Mouse (Mus musculus) midbrain, embryonic 16.5 days (tissue): Measurements from ENCODE around the gene Nckap5l. TPM values are rescaled to one million over a fixed set of nuclear protein-coding genes. Genes with fewer than 3 reads are reported as not detected.

Experiments used
- ATAC-seq: fragments of 200-750 bp; cut with Nextera tagmentation; 2 replicates; pipeline ENCODE4 v1.8.0; 2017; ENCODE audit warnings: moderate TSS enrichment
- H3K27ac ChIP-seq: fragments of 300-500 bp; sonication (generic); 2 replicates; pipeline ENCODE4 v1.5.1; 2014; ENCODE audit warnings: mild to moderate bottlenecking, low read length, mixed read lengths
- H3K27me3 ChIP-seq: fragments of 300-500 bp; sonication (generic); 2 replicates; pipeline ENCODE4 v1.6.1; 2014; ENCODE audit warnings: low read depth, low read length, mixed read lengths; ENCODE audit not compliant: control insufficient read depth, insufficient read depth
- H3K36me3 ChIP-seq: fragments of 300-500 bp; sonication (generic); 2 replicates; pipeline ENCODE4 v1.6.1; 2014; ENCODE audit warnings: mild to moderate bottlenecking, low read length, moderate library complexity, mixed read lengths; ENCODE audit not compliant: control insufficient read depth, insufficient read depth
- H3K4me1 ChIP-seq: fragments of 300-500 bp; sonication (generic); 2 replicates; pipeline ENCODE4 v1.6.1; 2014; ENCODE audit warnings: mild to moderate bottlenecking, low read length, mixed read lengths; ENCODE audit not compliant: control insufficient read depth, insufficient read depth
- H3K4me2 ChIP-seq: fragments of 300-500 bp; sonication (generic); 2 replicates; pipeline ENCODE4 v1.6.1; 2014; ENCODE audit warnings: mild to moderate bottlenecking, low read length, mixed read lengths
- H3K4me3 ChIP-seq: fragments of 300-500 bp; sonication (generic); 2 replicates; pipeline ENCODE4 v1.5.1; 2014; ENCODE audit warnings: low read depth, mild to moderate bottlenecking, low read length, moderate library complexity, mixed read lengths
- H3K9ac ChIP-seq: fragments of 300-500 bp; sonication (generic); 2 replicates; pipeline ENCODE4 v1.6.1; 2014; ENCODE audit warnings: low read depth, low read length, mixed read lengths
- H3K9me3 ChIP-seq: fragments of 300-500 bp; sonication (generic); replicated peaks from 2 replicates; pipeline ENCODE4 v1.6.1; 2014; ENCODE audit warnings: mild to moderate bottlenecking, low read length, mixed read lengths; ENCODE audit not compliant: control insufficient read depth, poor library complexity, severe bottlenecking
- WGBS: fragments of 180-500 bp; shearing (Covaris S2); extraction: QIAGEN DNeasy Blood & Tissue Kit; methylation state at CpG from one replicate; pipeline ENCODE4 v1.1.7; 2014; 5-methylcytosine and 5-hydroxymethylcytosine counted together
- polyA plus RNA-seq: library from polyadenylated mRNA; unstranded; fragments of >200 nt; fragmentation: Nextera tagmentation; extraction: Ambion mirVana; gene quantifications from 2 replicates; pipeline ENCODE4 v1.2.1, GENCODE M21; 2015

Nckap5l gene
- polyA plus RNA-seq, 1 experiment from 2014 or later = 17.1 TPM

DNA sequence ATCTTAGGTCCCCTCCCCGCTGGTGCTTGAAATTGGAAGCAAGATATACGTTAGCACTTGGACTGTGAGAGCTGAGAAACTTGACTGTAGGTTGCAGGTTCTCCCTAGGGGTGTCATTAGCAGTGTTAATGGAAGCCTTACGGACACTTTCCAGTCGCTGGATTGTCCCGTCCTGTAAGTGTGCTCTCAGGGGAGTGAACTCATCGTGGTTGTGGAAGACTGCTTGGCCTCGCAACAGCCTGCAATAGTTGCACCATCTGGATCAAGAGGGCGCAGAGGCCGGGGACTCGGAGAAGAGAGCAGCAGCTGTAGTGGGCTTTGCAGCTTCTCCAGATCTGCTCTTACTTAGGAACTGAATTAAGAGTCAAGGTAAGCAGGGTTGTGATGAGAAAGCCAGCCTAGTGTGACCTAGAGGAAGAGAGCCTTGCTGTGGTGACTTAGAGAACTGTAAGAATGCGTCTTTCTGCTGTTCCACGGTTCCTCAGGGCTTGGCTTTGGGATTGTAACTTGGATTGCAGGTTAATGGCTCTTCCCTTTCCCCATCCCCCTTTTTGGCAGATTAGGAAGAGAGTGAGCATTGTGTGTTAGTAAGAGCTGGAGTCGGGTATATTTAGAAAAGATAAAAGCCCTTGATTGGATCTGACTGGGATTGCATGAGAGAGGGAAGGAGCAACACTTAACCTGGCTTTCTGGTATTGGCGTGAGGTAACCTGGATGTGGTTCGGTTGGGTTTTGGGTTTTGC lies 57.9 kb downstream of the Nckap5l start:
- 74% methylated on average over 15 of the region's 15 CpGs for WGBS

GRCm38 (mm10) chr15:99397622-99398021 lies 59.9 kb downstream of the Nckap5l start:
- H3K4me1 ChIP-seq = peaks cover 39% of the 10 kb centered on the region
- no peak overlapping the region for H3K4me3 ChIP-seq
- 88% methylated on average over 2 of the region's 2 CpGs for WGBS
- no peak overlapping the region for H3K9ac ChIP-seq
- no peak for ATAC-seq
- no peaks in the 10 kb centered on the region for H3K27me3 ChIP-seq
- H3K4me2 ChIP-seq = no peak overlapping the region
- no peak overlapping the region for H3K27ac ChIP-seq
- H3K36me3 ChIP-seq = peaks cover 5% of the 10 kb centered on the region; the same call in 1 of the 2 replicates
- no peaks in the 10 kb centered on the region for H3K9me3 ChIP-seq

More for the DNA sequence above, 57.9 kb downstream of the Nckap5l start:
- Histone ChIP-seq H3K27me3 (no peaks in the 10 kb centered on the region), H3K4me2 (no peak overlapping the region), H3K27ac (no peak overlapping the region), H3K36me3 (peaks cover 7% of the 10 kb centered on the region), H3K4me1 (peaks cover 28% of the 10 kb centered on the region), H3K4me3 (no peak overlapping the region), H3K9ac (no peak overlapping the region), H3K9me3 (no peaks in the 10 kb centered on the region)
- no peak for ATAC-seq

- H3K4me2 ChIP-seq = no peak overlapping the region
- H3K9me3 ChIP-seq = no peaks in the 10 kb centered on the region
- no peak overlapping the region for H3K4me3 ChIP-seq
- no peak overlapping the region for H3K27ac ChIP-seq
- 0 out of 2 replicates have a peak, but pooled peaks cover under 1% of the 10 kb centered on the region for H3K36me3 ChIP-seq
- 74% methylated on average over 4 of the region's 4 CpGs for WGBS
- no peaks in the 10 kb centered on the region for H3K27me3 ChIP-seq
- H3K4me1 ChIP-seq = peaks cover 44% of the 10 kb centered on the region
- no peak for ATAC-seq
- H3K9ac ChIP-seq = no peak overlapping the region
These were observed 60.7 kb downstream of the Nckap5l start for GRCm38 (mm10) chr15:99396875-99397274.

- H3K9ac ChIP-seq = no peak overlapping the region
- no peaks in the 10 kb centered on the region for H3K27me3 ChIP-seq
- no peak overlapping the region for H3K27ac ChIP-seq
- WGBS = 78% methylated on average over 1 of the region's 1 CpGs
- H3K9me3 ChIP-seq = no peaks in the 10 kb centered on the region
- ATAC-seq = no peak
- H3K4me3 ChIP-seq = no peak overlapping the region
- no peaks in the 10 kb centered on the region for H3K36me3 ChIP-seq
- peaks cover 44% of the 10 kb centered on the region for H3K4me1 ChIP-seq
- no peak overlapping the region for H3K4me2 ChIP-seq
These were observed 61.1 kb downstream of the Nckap5l start for GRCm38 (mm10) chr15:99396462-99396861.

DNA sequence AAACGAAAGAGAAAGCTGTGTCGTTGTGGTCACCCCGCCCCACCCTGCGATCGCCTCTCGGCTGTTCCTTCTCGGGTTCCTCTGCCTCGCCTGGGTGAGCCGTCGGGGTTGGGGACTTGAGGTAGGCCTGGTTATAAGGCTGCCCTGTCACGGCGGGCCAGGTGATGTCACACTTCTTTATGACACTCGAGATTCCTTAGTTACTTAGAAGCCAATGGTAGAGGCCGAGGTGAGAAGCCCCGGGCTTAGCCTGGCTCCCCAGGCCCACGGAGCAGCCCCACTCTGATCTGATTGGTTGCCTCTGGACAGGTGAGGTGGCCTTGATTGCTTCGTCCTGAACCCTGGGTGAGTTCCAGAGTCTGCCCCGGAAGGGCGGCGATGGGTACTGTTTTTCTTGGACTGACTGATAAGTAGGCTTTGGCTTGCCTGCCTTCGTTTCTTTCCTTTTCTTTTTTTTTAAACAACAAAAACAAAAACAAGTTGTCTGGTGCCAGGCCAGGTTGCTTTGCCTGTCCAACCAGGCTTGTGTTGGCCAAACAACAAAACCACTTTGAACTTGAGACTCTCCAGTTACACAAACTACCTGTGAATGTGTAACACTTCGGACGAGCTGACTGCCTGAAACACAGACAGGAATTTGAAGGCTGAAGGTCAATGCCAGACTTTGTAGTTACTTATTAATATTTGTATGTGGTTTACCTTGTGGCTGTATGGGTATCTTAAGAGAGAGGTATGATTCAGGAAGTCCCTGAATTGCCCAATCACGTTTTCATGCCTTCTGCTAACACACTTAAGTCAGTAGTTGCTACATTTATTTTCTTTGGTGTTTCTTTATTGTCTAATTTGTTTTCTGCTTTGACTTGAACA lies 63.9 kb downstream of the Nckap5l start:
- ATAC-seq = peak; percentile 55; the same call in 1 of the 2 replicates
- 13% methylated on average over 24 of the region's 24 CpGs for WGBS
- peak overlapping the region; percentile 89 for H3K27ac ChIP-seq

DNA sequence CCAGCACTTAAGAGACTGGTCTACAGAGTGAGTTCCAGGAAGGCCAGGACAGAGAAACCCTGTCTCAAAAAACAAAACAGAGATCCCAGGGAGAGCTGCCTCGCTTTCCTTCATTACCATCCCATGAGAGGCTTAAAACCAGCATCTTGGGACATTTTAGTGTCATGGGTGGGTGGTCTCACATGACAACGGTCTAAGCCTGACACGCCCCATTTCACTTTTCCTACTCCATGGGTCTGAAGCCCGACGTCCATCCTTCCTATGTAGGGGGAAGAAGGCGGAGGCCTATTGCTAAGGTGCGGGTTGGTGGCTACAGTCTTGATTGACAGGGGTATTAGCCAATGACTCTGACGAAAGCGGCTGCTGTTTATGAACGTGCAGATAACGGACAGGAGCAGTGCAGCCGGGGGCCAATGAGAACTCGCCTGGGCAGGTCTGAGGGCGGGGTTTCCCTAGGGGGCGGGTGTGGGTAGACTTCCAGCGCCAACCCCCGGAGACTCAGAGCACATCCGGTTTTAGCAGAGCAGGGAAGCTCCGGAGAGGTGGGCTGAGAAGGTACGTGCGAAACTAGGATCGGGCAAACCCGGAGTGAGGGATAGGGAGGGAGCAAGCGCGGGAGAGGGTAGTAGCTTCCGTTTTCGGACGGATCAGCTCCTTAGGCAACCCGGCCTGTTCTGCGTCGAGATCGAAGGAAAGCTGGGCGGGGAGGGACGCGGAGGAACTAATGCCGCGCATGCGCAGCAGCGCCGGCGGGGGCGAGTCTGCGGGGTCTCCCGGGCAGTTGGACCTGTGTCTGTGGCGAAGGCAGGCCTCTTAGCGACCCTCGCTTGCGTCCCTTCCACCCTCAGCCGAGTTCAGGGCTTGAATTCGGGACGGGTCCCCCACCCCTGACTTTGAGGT lies 64.8 kb downstream of the Nckap5l start, which contains the start of gene Tmbim6:
Gene Tmbim6, plus strand, starts transcription at position 397 of the 900 bp plus-strand sequence.
- ATAC-seq = peak; percentile 100

More for the DNA sequence above, 63.9 kb downstream of the Nckap5l start:
- Histone ChIP-seq H3K4me3 (peak overlapping the region; percentile 61), H3K4me1 (peaks cover 37% of the 10 kb centered on the region), H3K9ac (peak overlapping the region; percentile 77), H3K27me3 (no peaks in the 10 kb centered on the region), H3K4me2 (peak overlapping the region; percentile 92), H3K9me3 (no peaks in the 10 kb centered on the region), H3K36me3 (no peaks in the 10 kb centered on the region)

GRCm38 (mm10) chr15:99391975-99392374 lies 65.6 kb downstream of the Nckap5l start:
- H3K36me3 ChIP-seq = no peaks in the 10 kb centered on the region
- H3K27me3 ChIP-seq = no peaks in the 10 kb centered on the region
- ATAC-seq = peak; percentile 16; the same call in 1 of the 2 replicates
- WGBS = 80% methylated on average over 6 of the region's 6 CpGs
- H3K4me1 ChIP-seq = peaks cover 37% of the 10 kb centered on the region
- no peaks in the 10 kb centered on the region for H3K9me3 ChIP-seq
- peak overlapping the region; percentile 57; the same call in 1 of the 2 replicates for H3K9ac ChIP-seq
- peak overlapping the region; percentile 75 for H3K4me2 ChIP-seq
- peak overlapping the region; percentile 61 for H3K4me3 ChIP-seq
- peak overlapping the region; percentile 76 for H3K27ac ChIP-seq

More for the DNA sequence above, 64.8 kb downstream of the Nckap5l start, which contains the start of gene Tmbim6:
- Histone ChIP-seq H3K36me3 (no peaks in the 10 kb centered on the region), H3K4me2 (peak within 1 kb of the TSS; percentile 92), H3K9me3 (no peaks in the 10 kb centered on the region), H3K27me3 (no peaks in the 10 kb centered on the region), H3K27ac (peak within 1 kb of the TSS; percentile 89), H3K4me1 (peaks cover 37% of the 10 kb centered on the region), H3K4me3 (peak within 1 kb of the TSS; percentile 61), H3K9ac (peak within 1 kb of the TSS; percentile 77)
- 0% methylated on average over 50 of the region's 51 CpGs for WGBS
